Mouse (Mus musculus) heart, embryonic 15.5 days (tissue): ENCODE measurements around the gene Ralgds. TPM values are rescaled to one million over a fixed set of nuclear protein-coding genes. Genes with fewer than 3 reads are reported as not detected.
A peak's percentile ranks its signal among the peaks of the same experiment; 100 is the strongest.

ENCODE experiments used
- ATAC-seq: fragments of 200-750 bp; cut with Nextera tagmentation; replicated peaks from 2 replicates; pipeline ENCODE4 v1.8.0; 2017; ENCODE audit warnings: low read depth, moderate TSS enrichment; ENCODE audit not compliant: insufficient number of reproducible peaks, insufficient read depth, low FRiP score
- H3K27ac ChIP-seq: fragments of 300-500 bp; sonication (generic); 2 replicates; pipeline ENCODE4 v1.5.1; 2015; ENCODE audit warnings: mild to moderate bottlenecking, inconsistent platforms
- H3K27me3 ChIP-seq: fragments of 300-500 bp; sonication (generic); 2 replicates; pipeline ENCODE4 v1.6.1; 2015; ENCODE audit warnings: inconsistent platforms
- H3K36me3 ChIP-seq: fragments of 300-500 bp; sonication (generic); 2 replicates; pipeline ENCODE4 v1.6.1; 2015; ENCODE audit warnings: mild to moderate bottlenecking, inconsistent platforms
- H3K4me1 ChIP-seq: fragments of 300-500 bp; sonication (generic); replicated peaks from 2 replicates; pipeline ENCODE4 v1.6.1; 2015; ENCODE audit warnings: inconsistent platforms
- H3K4me2 ChIP-seq: fragments of 300-500 bp; sonication (generic); 2 replicates; pipeline ENCODE4 v1.6.1; 2015; ENCODE audit warnings: inconsistent platforms, mild to moderate bottlenecking, moderate library complexity
- H3K4me3 ChIP-seq: fragments of 300-500 bp; sonication (generic); 2 replicates; pipeline ENCODE4 v1.5.1; 2015; ENCODE audit warnings: mild to moderate bottlenecking, inconsistent platforms
- H3K9ac ChIP-seq: fragments of 300-500 bp; sonication (generic); 2 replicates; pipeline ENCODE4 v1.6.1; 2015; ENCODE audit warnings: mild to moderate bottlenecking, inconsistent platforms
- H3K9me3 ChIP-seq: fragments of 300-500 bp; sonication (generic); replicated peaks from 2 replicates; pipeline ENCODE4 v1.6.1; 2016; ENCODE audit warnings: inconsistent platforms
- WGBS: fragments of 180-500 bp; shearing (Covaris S2); methylation state at CpG from one replicate; pipeline ENCODE4 v1.1.7; 2015; ENCODE audit warnings: mixed read lengths; 5-methylcytosine and 5-hydroxymethylcytosine counted together
- polyA plus RNA-seq: library from polyadenylated mRNA; unstranded; fragments of >200 nt; fragmentation: Nextera tagmentation; extraction: Ambion mirVana; gene quantifications from 2 replicates; pipeline ENCODE4 v1.2.1, GENCODE M21; 2015

Ralgds gene
- polyA plus RNA-seq, 1 experiment from 2014 or later, result 17.5 TPM

GRCm38 (mm10) chr2:28479208-28480204 lies 33.4 kb upstream of the Ralgds start:
- Histone ChIP-seq H3K27me3 (no peaks in the 10 kb centered on the region), H3K36me3 (no peaks in the 10 kb centered on the region), H3K4me2 (no peak overlapping the region), H3K4me3 (0 out of 2 replicates have a peak overlapping the region, but pooled peaks have one; percentile 11), H3K9ac (no peak overlapping the region), H3K27ac (no peak overlapping the region), H3K9me3 (no peaks in the 10 kb centered on the region), H3K4me1 (no peaks in the 10 kb centered on the region)
- no peak for ATAC-seq
- WGBS, result 71% methylated on average over 20 of the region's 20 CpGs

DNA sequence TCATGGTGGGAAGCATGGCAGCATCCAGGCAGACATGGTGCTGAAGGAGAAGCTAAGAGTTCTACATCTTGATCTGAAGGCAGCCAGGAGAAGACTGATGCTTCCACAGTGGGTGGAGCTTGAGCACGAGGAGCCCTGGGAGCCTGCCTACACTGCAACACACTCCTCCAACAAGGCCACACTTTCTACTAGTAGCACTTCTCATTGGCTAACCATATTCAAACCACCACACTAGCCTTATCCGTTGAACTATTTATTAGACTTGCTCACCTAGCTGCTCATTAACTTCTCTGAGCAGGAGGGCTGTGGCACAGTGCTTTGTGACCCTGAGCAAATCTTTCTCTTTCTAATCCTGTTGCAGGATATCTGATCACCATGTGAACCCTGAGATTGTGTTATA lies 29.1 kb upstream of the Ralgds start:
- H3K27me3 ChIP-seq, result no peaks in the 10 kb centered on the region
- H3K27ac ChIP-seq, result no peak overlapping the region
- H3K4me3 ChIP-seq, result no peak overlapping the region
- H3K4me1 ChIP-seq, result no peaks in the 10 kb centered on the region
- no peak overlapping the region for H3K4me2 ChIP-seq
- no peaks in the 10 kb centered on the region for H3K36me3 ChIP-seq
- no peak overlapping the region for H3K9ac ChIP-seq
- 62% methylated on average over 2 of the region's 2 CpGs for WGBS
- ATAC-seq, result no peak
- no peaks in the 10 kb centered on the region for H3K9me3 ChIP-seq

DNA sequence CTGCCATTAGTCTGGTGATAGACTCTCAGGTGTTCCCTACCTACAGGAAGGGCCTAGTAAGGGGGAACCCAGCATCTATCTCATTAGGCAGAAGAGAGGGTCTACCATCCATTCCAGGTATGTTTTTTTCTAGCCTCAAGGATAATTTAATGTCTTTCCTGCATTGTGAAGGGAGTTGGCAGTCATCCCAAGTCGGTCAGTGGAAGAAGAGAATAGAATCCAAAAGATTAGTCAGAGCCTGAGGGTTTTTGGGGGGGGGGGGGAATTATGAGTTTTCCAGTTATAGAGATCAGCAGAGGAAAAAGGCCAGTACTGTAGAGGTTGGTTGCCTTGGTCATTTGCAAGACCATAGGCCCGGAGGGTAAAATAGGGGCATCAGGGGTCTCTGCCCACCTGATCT lies 18.4 kb upstream of the Ralgds start:
- ATAC-seq, result no peak
- Histone ChIP-seq H3K9ac (no peak overlapping the region), H3K4me2 (no peak overlapping the region), H3K27me3 (no peaks in the 10 kb centered on the region), H3K36me3 (no peaks in the 10 kb centered on the region), H3K9me3 (no peaks in the 10 kb centered on the region), H3K4me1 (no peaks in the 10 kb centered on the region), H3K27ac (no peak overlapping the region), H3K4me3 (no peak overlapping the region)
- 67% methylated on average over 2 of the region's 2 CpGs for WGBS

GRCm38 (mm10) chr2:28495207-28495756 lies 17.6 kb upstream of the Ralgds start:
- Histone ChIP-seq H3K4me2 (no peak overlapping the region), H3K27me3 (no peaks in the 10 kb centered on the region), H3K36me3 (no peaks in the 10 kb centered on the region), H3K9ac (no peak overlapping the region), H3K4me1 (no peaks in the 10 kb centered on the region), H3K27ac (no peak overlapping the region), H3K4me3 (no peak overlapping the region), H3K9me3 (no peaks in the 10 kb centered on the region)
- ATAC-seq, result no peak
- WGBS, result 74% methylated on average over 14 of the region's 14 CpGs

GRCm38 (mm10) chr2:28495801-28496595 lies 16.9 kb upstream of the Ralgds start:
- Histone ChIP-seq H3K36me3 (no peaks in the 10 kb centered on the region), H3K27ac (no peak overlapping the region), H3K9me3 (no peaks in the 10 kb centered on the region), H3K4me1 (no peaks in the 10 kb centered on the region), H3K4me2 (no peak overlapping the region), H3K27me3 (no peaks in the 10 kb centered on the region), H3K4me3 (no peak overlapping the region), H3K9ac (no peak overlapping the region)
- WGBS, result 72% methylated on average over 16 of the region's 16 CpGs
- ATAC-seq, result no peak

DNA sequence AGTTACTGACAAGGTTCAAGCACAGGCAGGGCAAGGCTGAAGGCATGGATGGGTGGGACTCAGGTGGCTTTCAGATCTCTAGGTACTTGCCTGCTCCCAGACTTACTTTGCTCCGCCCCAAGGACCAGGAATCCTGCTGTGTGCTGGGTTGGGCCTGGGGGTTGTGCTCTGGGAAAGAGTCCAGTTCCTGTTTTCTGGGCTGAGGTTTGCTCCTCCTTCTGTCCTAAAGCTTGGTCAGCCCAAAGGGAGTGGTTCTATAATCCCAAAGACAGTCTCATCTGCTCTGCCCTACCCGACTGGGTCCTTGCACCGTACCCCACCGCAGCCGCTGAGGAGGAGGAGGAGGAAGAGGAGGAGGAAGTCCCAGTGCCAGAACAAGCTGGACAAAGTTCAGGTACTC lies 16.3 kb upstream of the Ralgds start, which contains the start of gene Gbgt1:
TSS of gene Gbgt1 (plus strand) at position 221 of the 400 bp plus-strand sequence.
- H3K27me3 ChIP-seq, result no peaks in the 10 kb centered on the region
- H3K27ac ChIP-seq, result no peak within 1 kb of the TSS
- H3K4me3 ChIP-seq, result no peak within 1 kb of the TSS
- H3K36me3 ChIP-seq, result no peaks in the 10 kb centered on the region
- ATAC-seq, result no peak
- H3K4me1 ChIP-seq, result no peaks in the 10 kb centered on the region
- WGBS, result 74% methylated on average over 5 of the region's 5 CpGs
- no peak within 1 kb of the TSS for H3K9ac ChIP-seq
- peak within 1 kb of the TSS; percentile 5; the same call in 1 of the 2 replicates for H3K4me2 ChIP-seq
- H3K9me3 ChIP-seq, result no peaks in the 10 kb centered on the region

DNA sequence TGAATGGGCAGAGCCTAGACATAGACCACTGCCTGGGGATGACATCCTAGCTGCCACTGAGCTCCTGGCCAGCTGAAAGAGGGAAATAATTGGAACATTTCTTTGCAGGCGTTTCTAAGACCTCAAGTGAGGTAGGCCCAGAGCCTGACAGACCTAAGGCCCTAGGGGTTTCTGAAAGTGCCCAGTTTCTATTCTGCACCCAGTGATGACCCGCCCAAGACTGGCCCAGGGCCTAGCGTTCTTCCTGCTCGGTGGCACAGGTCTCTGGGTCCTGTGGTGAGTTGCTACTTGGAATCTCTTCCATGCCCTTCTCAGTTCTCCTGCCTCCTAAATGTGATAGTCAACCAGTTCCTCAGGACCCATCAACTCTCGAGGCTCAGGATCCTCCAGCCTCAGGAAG lies 15.4 kb upstream of the Ralgds start:
- Histone ChIP-seq H3K36me3 (no peaks in the 10 kb centered on the region), H3K27me3 (no peaks in the 10 kb centered on the region), H3K9ac (no peak overlapping the region), H3K9me3 (no peaks in the 10 kb centered on the region), H3K4me1 (no peaks in the 10 kb centered on the region), H3K4me2 (no peak overlapping the region), H3K4me3 (no peak overlapping the region), H3K27ac (no peak overlapping the region)
- ATAC-seq, result no peak
- WGBS, result 75% methylated on average over 5 of the region's 5 CpGs

DNA sequence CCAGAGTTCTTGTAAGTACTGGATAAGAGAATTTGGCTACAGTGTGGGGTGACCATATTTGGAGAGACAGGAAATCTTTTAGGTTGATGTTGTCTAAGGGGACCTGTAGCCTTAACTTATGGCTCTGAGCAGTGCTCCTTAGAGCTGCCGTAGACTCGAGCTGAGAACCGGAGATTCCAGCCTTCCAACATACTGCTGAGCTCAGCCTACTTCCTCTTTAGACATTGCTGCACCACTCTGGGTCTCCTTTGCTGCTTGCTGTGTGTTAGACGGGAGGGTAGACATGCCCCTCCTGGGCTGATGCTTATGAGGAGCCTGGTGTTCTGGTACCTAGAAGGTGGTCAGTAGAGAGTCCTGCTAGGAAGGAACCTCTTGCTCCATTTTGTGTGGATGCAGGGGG lies 14.5 kb upstream of the Ralgds start:
- Histone ChIP-seq H3K4me1 (no peaks in the 10 kb centered on the region), H3K36me3 (no peaks in the 10 kb centered on the region), H3K4me3 (no peak overlapping the region), H3K4me2 (no peak overlapping the region), H3K9me3 (no peaks in the 10 kb centered on the region), H3K27ac (no peak overlapping the region), H3K27me3 (no peaks in the 10 kb centered on the region), H3K9ac (no peak overlapping the region)
- 75% methylated on average over 4 of the region's 4 CpGs for WGBS
- no peak for ATAC-seq

GRCm38 (mm10) chr2:28502987-28503386 lies 9.9 kb upstream of the Ralgds start:
- 75% methylated on average over 10 of the region's 10 CpGs for WGBS
- no peak for ATAC-seq
- no peaks in the 10 kb centered on the region for H3K27me3 ChIP-seq

DNA sequence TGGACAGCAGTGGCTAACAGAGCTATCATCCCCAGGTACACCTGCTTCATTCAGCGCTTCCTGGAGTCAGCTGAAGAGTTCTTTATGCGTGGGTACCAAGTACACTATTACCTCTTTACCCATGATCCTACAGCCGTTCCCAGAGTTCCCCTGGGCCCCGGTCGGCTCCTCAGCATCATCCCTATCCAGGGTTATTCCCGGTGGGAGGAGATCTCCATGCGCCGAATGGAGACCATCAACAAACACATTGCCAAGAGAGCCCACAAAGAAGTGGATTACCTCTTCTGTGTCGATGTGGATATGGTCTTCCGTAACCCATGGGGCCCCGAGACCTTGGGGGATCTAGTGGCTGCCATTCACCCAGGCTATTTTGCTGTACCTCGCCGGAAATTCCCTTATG lies 8.2 kb upstream of the Ralgds start:
- no peak for ATAC-seq
- WGBS, result 87% methylated on average over 13 of the region's 13 CpGs
- H3K4me2 ChIP-seq, result no peak overlapping the region

More at GRCm38 (mm10) chr2:28502987-28503386, 9.9 kb upstream of the Ralgds start:
- no peaks in the 10 kb centered on the region for H3K9me3 ChIP-seq
- H3K4me2 ChIP-seq, result no peak overlapping the region
- no peak overlapping the region for H3K27ac ChIP-seq
- no peaks in the 10 kb centered on the region for H3K36me3 ChIP-seq
- H3K4me1 ChIP-seq, result no peaks in the 10 kb centered on the region
- no peak overlapping the region for H3K9ac ChIP-seq
- no peak overlapping the region for H3K4me3 ChIP-seq

GRCm38 (mm10) chr2:28505795-28506194 lies 7.1 kb upstream of the Ralgds start, which contains the start of gene Gm10134:
Gm10134 (plus strand) TSS chr2:28506095.
- Histone ChIP-seq H3K9ac (no peak within 1 kb of the TSS), H3K27me3 (0 out of 2 replicates have a peak, but pooled peaks cover 5% of the 10 kb centered on the region), H3K36me3 (no peaks in the 10 kb centered on the region), H3K27ac (no peak within 1 kb of the TSS), H3K4me1 (no peaks in the 10 kb centered on the region), H3K9me3 (no peaks in the 10 kb centered on the region), H3K4me3 (no peak within 1 kb of the TSS), H3K4me2 (no peak within 1 kb of the TSS)
- ATAC-seq, result no peak
- WGBS, result 71% methylated on average over 3 of the region's 3 CpGs

More for the DNA sequence above, 8.2 kb upstream of the Ralgds start:
- no peak overlapping the region for H3K4me3 ChIP-seq
- no peaks in the 10 kb centered on the region for H3K4me1 ChIP-seq
- H3K9ac ChIP-seq, result no peak overlapping the region
- H3K9me3 ChIP-seq, result no peaks in the 10 kb centered on the region
- 0 out of 2 replicates have a peak, but pooled peaks cover 2% of the 10 kb centered on the region for H3K27me3 ChIP-seq
- no peak overlapping the region for H3K27ac ChIP-seq
- no peaks in the 10 kb centered on the region for H3K36me3 ChIP-seq
